Mouse (Mus musculus): Measurements from ENCODE around the gene Tbc1d14. TPM values are rescaled to one million over a fixed set of nuclear protein-coding genes. Genes with fewer than 3 reads are reported as not detected.

Gene Tbc1d14
- polyA plus RNA-seq, 1 experiment from 2014 or later: 63.8 TPM

DNA sequence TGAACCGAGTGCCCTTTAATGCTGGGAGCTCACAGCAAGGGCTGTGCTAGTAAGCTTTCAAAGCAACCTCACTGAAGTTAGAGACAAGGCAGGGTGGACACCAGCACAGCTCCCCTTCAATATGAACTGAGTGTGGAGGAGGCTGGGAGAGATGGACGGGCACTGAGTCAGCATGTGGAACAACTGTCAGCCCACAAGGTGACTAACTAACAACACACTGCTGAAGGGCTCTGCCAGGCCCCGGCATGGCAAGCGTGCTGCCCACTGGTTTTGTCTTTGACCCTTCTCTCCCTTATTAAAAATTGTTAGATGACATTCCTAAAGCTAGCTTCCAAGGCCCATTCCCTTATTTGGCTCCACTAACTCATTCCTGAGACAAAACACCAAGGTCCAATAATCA, 135.4 kb downstream of the Tbc1d14 start:
- H3K27ac ChIP-seq (ENCODE audit: low read depth, low read length): no peak overlapping the region
- no peak overlapping the region for H3K4me3 ChIP-seq (ENCODE audit: low read length)
- ATAC-seq: no peak
- no peaks in the 10 kb centered on the region for H3K4me1 ChIP-seq (ENCODE audit: control insufficient read depth, insufficient read depth, low read depth, low read length)
- no peaks in the 10 kb centered on the region for H3K9me3 ChIP-seq (ENCODE audit: control insufficient read depth, low read length)
- H3K4me2 ChIP-seq (ENCODE audit: low read length): no peak overlapping the region
- H3K9ac ChIP-seq (ENCODE audit: low read depth, low read length): no peak overlapping the region
- H3K36me3 ChIP-seq (ENCODE audit: control insufficient read depth, insufficient read depth, low read length): no peaks in the 10 kb centered on the region
- H3K27me3 ChIP-seq (replicated peaks; ENCODE audit: control insufficient read depth, insufficient read depth, low read length): no peaks in the 10 kb centered on the region
- 74% methylated on average over 4 of the region's 4 CpGs for WGBS

- 85% methylated on average over 6 of the region's 6 CpGs for whole genome bisulfite sequencing
- Histone ChIP-seq H3K36me3 (ENCODE audit: control insufficient read depth, insufficient read depth, low read length) (no peaks in the 10 kb centered on the region), H3K27ac (ENCODE audit: low read depth, low read length) (no peak overlapping the region), H3K4me2 (ENCODE audit: low read length) (no peak overlapping the region), H3K27me3 (replicated peaks; ENCODE audit: control insufficient read depth, insufficient read depth, low read length) (no peaks in the 10 kb centered on the region), H3K9ac (ENCODE audit: low read depth, low read length) (no peak overlapping the region), H3K4me3 (ENCODE audit: low read length) (no peak overlapping the region), H3K4me1 (ENCODE audit: control insufficient read depth, insufficient read depth, low read depth, low read length) (no peaks in the 10 kb centered on the region), H3K9me3 (ENCODE audit: control insufficient read depth, low read length) (no peaks in the 10 kb centered on the region)
- ATAC-seq: no peak
Observed at GRCm38 (mm10) chr5:36452821-36453220, 140.3 kb downstream of the Tbc1d14 start.

DNA sequence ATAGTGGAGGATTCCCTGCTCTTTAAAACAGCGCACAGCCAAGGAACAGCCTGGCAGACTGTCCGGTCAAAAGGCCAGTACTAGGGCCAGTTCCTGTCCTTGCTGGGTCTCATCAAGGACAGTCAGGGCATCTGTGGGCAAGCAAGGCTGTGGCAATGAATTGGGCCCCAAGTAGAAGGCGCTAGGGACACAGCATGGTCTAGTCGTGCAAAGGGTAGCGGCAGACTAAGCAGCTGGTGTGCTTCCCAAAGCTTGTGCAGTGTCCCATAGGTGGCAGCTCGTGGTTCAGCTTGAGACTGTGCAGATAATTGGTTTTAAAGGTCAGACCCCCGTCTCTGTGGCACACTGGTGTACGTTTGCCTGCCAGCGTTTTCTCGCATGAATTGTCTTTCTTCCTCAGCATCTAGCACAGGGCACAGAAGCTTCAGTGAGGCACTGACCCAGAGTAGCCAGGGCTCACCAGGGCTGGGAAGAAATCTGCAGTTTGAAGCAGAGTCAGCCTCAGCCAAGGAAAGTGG, 141.1 kb downstream of the Tbc1d14 start:
- WGBS: 54% methylated on average over 10 of the region's 10 CpGs
- Histone ChIP-seq H3K4me3 (ENCODE audit: low read length) (no peak overlapping the region), H3K9ac (ENCODE audit: low read depth, low read length) (no peak overlapping the region), H3K27me3 (replicated peaks; ENCODE audit: control insufficient read depth, insufficient read depth, low read length) (no peaks in the 10 kb centered on the region), H3K27ac (ENCODE audit: low read depth, low read length) (no peak overlapping the region), H3K9me3 (ENCODE audit: control insufficient read depth, low read length) (no peaks in the 10 kb centered on the region), H3K36me3 (ENCODE audit: control insufficient read depth, insufficient read depth, low read length) (no peaks in the 10 kb centered on the region), H3K4me2 (ENCODE audit: low read length) (no peak overlapping the region), H3K4me1 (ENCODE audit: control insufficient read depth, insufficient read depth, low read depth, low read length) (no peaks in the 10 kb centered on the region)
- ATAC-seq: peak; percentile 34; the same call in 1 of the 2 replicates

DNA sequence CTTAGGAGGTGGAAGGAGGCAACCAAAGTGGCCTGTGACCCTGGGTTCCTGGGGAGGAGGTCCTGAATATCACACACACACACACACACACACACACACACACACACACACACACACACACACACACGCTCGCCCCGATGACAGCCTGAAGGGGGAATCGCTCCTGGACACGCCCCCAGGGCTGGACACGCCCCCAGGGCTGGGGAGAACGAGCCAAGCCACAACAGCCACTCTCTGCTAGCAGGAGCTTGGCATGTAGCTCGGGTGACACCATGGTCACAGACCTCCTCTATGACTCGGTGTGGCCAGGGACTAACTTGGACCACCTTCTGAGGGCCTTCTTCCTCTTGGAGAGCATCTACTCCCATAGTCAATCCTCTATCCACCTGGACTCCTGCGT, 142.0 kb downstream of the Tbc1d14 start:
- Histone ChIP-seq H3K4me3 (ENCODE audit: low read length) (no peak overlapping the region), H3K4me1 (ENCODE audit: control insufficient read depth, insufficient read depth, low read depth, low read length) (0 out of 2 replicates have a peak, but pooled peaks cover 3% of the 10 kb centered on the region), H3K4me2 (ENCODE audit: low read length) (no peak overlapping the region), H3K27ac (ENCODE audit: low read depth, low read length) (no peak overlapping the region), H3K9me3 (ENCODE audit: control insufficient read depth, low read length) (no peaks in the 10 kb centered on the region), H3K36me3 (ENCODE audit: control insufficient read depth, insufficient read depth, low read length) (no peaks in the 10 kb centered on the region), H3K27me3 (replicated peaks; ENCODE audit: control insufficient read depth, insufficient read depth, low read length) (no peaks in the 10 kb centered on the region), H3K9ac (ENCODE audit: low read depth, low read length) (no peak overlapping the region)
- ATAC-seq: no peak
- 26% methylated on average over 6 of the region's 10 CpGs for WGBS

DNA sequence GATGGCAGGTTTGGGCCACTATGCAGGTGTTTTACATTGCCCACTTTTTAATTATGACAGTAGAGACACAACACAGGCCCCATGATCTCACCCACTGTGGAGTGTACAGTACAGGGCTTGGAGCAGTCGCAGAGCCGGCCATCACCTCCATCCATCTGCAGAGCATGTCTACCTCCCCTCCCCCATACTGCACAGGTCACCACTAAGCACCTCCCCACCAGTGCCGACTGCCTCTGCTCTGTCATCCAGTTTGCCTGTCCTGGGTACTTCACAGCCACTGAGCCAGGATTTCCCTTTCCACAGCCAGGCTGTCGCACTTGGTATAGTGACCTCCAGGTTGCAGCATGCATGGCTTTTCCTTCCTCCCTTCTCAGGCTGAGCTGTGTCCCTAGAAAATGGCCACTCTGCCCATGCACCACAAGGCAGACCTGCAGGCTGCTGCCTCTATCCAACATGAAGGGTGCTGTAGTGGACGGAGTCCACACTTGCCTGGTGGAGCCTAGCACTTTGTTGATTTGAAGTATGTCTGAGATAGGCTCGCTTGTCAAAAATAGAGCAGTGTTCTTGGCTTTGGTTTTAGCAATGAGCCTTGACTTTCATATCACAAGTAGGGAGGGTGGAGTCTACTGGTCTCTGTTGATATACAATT, 143.2 kb downstream of the Tbc1d14 start:
- WGBS: 83% methylated on average over 6 of the region's 6 CpGs
- ATAC-seq: 0 out of 2 replicates have a peak, but pooled peaks have one; percentile 48
- Histone ChIP-seq H3K4me1 (ENCODE audit: control insufficient read depth, insufficient read depth, low read depth, low read length) (peaks cover 9% of the 10 kb centered on the region; the same call in 1 of the 2 replicates), H3K27ac (ENCODE audit: low read depth, low read length) (no peak overlapping the region), H3K9me3 (ENCODE audit: control insufficient read depth, low read length) (no peaks in the 10 kb centered on the region), H3K27me3 (replicated peaks; ENCODE audit: control insufficient read depth, insufficient read depth, low read length) (no peaks in the 10 kb centered on the region), H3K9ac (ENCODE audit: low read depth, low read length) (no peak overlapping the region), H3K36me3 (ENCODE audit: control insufficient read depth, insufficient read depth, low read length) (no peaks in the 10 kb centered on the region), H3K4me2 (ENCODE audit: low read length) (no peak overlapping the region), H3K4me3 (ENCODE audit: low read length) (no peak overlapping the region)

DNA sequence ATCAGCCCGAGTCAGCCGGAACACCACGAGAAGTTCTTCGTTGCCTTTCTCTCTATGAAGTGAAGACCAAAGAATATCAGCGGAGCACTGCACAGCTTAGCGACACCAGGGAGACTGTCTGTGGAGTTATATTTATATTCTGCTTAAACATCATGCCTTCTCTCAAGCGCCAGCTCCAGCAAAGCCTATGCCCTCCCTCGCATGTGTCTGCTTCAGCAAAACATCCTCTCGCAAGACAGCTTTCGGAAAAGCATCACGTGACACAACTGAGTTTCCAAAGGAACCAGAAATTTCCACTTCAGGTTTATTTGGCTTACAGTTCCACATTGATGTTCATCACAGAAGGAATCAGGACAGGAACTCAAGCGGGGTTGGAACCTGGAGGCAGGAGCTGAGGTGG, 145.2 kb downstream of the Tbc1d14 start:
- ATAC-seq: no peak
- H3K4me3 ChIP-seq (ENCODE audit: low read length): no peak overlapping the region
- no peak overlapping the region for H3K4me2 ChIP-seq (ENCODE audit: low read length)
- no peaks in the 10 kb centered on the region for H3K36me3 ChIP-seq (ENCODE audit: control insufficient read depth, insufficient read depth, low read length)
- no peaks in the 10 kb centered on the region for H3K9me3 ChIP-seq (ENCODE audit: control insufficient read depth, low read length)
- no peak overlapping the region for H3K27ac ChIP-seq (ENCODE audit: low read depth, low read length)
- H3K9ac ChIP-seq (ENCODE audit: low read depth, low read length): no peak overlapping the region
- H3K27me3 ChIP-seq (replicated peaks; ENCODE audit: control insufficient read depth, insufficient read depth, low read length): no peaks in the 10 kb centered on the region
- 88% methylated on average over 12 of the region's 12 CpGs for WGBS
- peaks cover 9% of the 10 kb centered on the region; the same call in 1 of the 2 replicates for H3K4me1 ChIP-seq (ENCODE audit: control insufficient read depth, insufficient read depth, low read depth, low read length)

DNA sequence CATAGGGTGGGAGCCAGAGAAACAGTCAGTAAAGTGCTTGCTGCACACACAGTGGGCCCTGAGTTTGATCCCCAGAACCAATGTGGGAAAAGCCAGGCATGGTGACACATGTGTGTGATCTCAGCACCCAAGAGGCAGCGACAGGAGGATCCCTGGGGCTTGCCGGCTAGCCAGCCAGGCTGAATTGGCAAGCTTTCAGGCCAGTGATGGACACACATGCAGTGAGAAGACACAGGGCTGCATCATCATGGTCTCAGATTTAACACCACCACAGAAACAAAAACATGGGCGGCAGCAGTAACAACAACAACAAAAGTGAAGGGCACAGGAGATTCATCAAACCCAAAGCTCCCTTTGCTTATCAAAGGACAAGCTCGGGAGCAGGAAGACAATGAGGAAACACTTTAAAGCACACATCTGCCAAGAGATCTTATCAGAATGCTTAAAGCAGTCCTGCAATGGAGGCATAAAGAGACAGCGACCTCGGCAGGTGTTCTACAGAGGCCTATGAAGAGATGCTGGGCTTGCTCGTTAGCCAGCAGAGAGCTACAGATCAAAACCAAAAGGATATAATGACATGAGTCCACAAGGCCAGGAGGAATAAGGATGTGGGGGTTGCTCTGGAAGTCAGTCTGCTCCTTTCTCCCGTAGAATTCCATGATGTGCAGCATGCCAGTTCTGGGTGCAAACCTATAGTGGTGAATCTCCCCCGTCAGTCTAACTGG, 146.7 kb downstream of the Tbc1d14 start:
- no peak overlapping the region for H3K9ac ChIP-seq (ENCODE audit: low read depth, low read length)
- H3K4me2 ChIP-seq (ENCODE audit: low read length): no peak overlapping the region
- WGBS: 43% methylated on average over 9 of the region's 9 CpGs
- no peak for ATAC-seq
- no peak overlapping the region for H3K27ac ChIP-seq (ENCODE audit: low read depth, low read length)
- H3K9me3 ChIP-seq (ENCODE audit: control insufficient read depth, low read length): no peaks in the 10 kb centered on the region
- H3K36me3 ChIP-seq (ENCODE audit: control insufficient read depth, insufficient read depth, low read length): no peaks in the 10 kb centered on the region
- no peaks in the 10 kb centered on the region for H3K27me3 ChIP-seq (replicated peaks; ENCODE audit: control insufficient read depth, insufficient read depth, low read length)
- H3K4me3 ChIP-seq (ENCODE audit: low read length): no peak overlapping the region
- H3K4me1 ChIP-seq (ENCODE audit: control insufficient read depth, insufficient read depth, low read depth, low read length): peaks cover 9% of the 10 kb centered on the region; the same call in 1 of the 2 replicates

GRCm38 (mm10) chr5:36445028-36445427, 148.0 kb downstream of the Tbc1d14 start:
- H3K36me3 ChIP-seq (ENCODE audit: control insufficient read depth, insufficient read depth, low read length): no peaks in the 10 kb centered on the region
- H3K4me2 ChIP-seq (ENCODE audit: low read length): no peak overlapping the region
- H3K9ac ChIP-seq (ENCODE audit: low read depth, low read length): no peak overlapping the region; the same call in 1 of the 2 replicates
- no peaks in the 10 kb centered on the region for H3K27me3 ChIP-seq (replicated peaks; ENCODE audit: control insufficient read depth, insufficient read depth, low read length)
- WGBS: 29% methylated on average over 8 of the region's 8 CpGs
- no peak; the same call in 1 of the 2 replicates for ATAC-seq
- H3K4me3 ChIP-seq (ENCODE audit: low read length): no peak overlapping the region
- peaks cover 9% of the 10 kb centered on the region; the same call in 1 of the 2 replicates for H3K4me1 ChIP-seq (ENCODE audit: control insufficient read depth, insufficient read depth, low read depth, low read length)
- no peak overlapping the region for H3K27ac ChIP-seq (ENCODE audit: low read depth, low read length)
- H3K9me3 ChIP-seq (ENCODE audit: control insufficient read depth, low read length): no peaks in the 10 kb centered on the region

GRCm38 (mm10) chr5:36444611-36445010, 148.5 kb downstream of the Tbc1d14 start:
- no peaks in the 10 kb centered on the region for H3K27me3 ChIP-seq (replicated peaks; ENCODE audit: control insufficient read depth, insufficient read depth, low read length)
- ATAC-seq: peak; percentile 53; the same call in 1 of the 2 replicates
- H3K27ac ChIP-seq (ENCODE audit: low read depth, low read length): no peak overlapping the region
- no peak overlapping the region for H3K4me2 ChIP-seq (ENCODE audit: low read length)
- no peaks in the 10 kb centered on the region for H3K36me3 ChIP-seq (ENCODE audit: control insufficient read depth, insufficient read depth, low read length)
- H3K4me1 ChIP-seq (ENCODE audit: control insufficient read depth, insufficient read depth, low read depth, low read length): peaks cover 9% of the 10 kb centered on the region; the same call in 1 of the 2 replicates
- no peak overlapping the region for H3K9ac ChIP-seq (ENCODE audit: low read depth, low read length)
- no peak overlapping the region for H3K4me3 ChIP-seq (ENCODE audit: low read length)
- WGBS: 44% methylated on average over 4 of the region's 4 CpGs
- no peaks in the 10 kb centered on the region for H3K9me3 ChIP-seq (ENCODE audit: control insufficient read depth, low read length)
